Comparison of ENCODE assay signal across 15 mouse cellular contexts in the genomic region with DNA sequence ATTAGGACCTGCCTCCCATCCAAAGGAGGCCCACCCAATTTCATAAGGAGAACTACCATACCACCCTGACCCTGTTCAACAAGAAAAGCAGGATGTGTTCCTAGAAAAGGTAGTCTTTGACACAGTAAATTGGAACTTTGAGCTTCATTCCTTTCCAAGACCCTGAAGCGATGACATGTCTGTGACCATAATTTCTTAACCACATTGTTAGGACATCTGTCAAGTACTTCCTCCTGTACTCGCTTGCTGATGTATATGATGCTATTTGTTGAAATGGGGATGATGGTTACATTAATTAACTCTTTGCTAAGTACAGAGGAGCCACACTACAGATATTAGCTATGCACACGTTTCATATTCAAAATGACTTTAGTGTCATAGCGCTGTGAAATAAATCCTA.
"Had no signal": no experiment of that assay in that cellular context is flagged by ENCODE, and none has a peak within 500 bp of the region (broad histone marks: within the 10 kb centered on the region; RNA-seq: fewer than 3 reads in every experiment).

No protein-coding gene starts in this region.

- ATAC-seq: hindbrain, embryonic 16.5 days; inflammation-experienced regulatory T-cells, adult 6 months; intestine, embryonic 15.5 days; intestine, postnatal 0 days had no signal

- DNase-seq: gastrocnemius, postnatal 14 days; gastrocnemius, postnatal 36 days; heart, adult 2 months; heart, postnatal 4 days; kidney, adult 18-20 months; kidney, adult 8-10 months; kidney, postnatal 10 days; kidney, postnatal 25 days; kidney, postnatal 4 days; liver; liver, embryonic 13.5 days had no signal
